Mouse (Mus musculus) right cerebral cortex, postnatal 4 days (tissue): ENCODE results near the gene Hs6st3.

ENCODE experiments used
- DNase-seq: peaks from one replicate; pipeline ENCODE4 v3.0.0-alpha.2; 2022

The Hs6st3 gene

DNA sequence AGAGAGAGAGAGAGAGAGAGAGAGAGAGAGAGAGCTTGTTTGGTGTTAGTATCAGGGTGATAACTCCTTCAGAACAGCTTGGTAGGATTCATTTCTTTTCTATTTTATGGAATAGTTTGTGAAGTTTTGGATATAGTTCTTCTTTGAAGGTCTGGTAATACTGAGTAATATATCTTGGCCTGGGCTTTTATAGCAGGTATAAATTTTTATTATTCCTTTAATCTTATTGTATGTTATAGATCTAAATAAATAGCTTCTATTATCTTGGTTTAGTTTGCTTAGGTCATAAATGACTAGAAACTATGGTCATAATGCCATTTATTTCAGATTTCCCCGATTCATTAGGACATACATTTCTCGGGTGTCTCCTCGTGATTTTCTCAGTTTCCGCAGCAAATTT, 675.8 kb downstream of the Hs6st3 start:
- no peak for DNase-seq

DNA sequence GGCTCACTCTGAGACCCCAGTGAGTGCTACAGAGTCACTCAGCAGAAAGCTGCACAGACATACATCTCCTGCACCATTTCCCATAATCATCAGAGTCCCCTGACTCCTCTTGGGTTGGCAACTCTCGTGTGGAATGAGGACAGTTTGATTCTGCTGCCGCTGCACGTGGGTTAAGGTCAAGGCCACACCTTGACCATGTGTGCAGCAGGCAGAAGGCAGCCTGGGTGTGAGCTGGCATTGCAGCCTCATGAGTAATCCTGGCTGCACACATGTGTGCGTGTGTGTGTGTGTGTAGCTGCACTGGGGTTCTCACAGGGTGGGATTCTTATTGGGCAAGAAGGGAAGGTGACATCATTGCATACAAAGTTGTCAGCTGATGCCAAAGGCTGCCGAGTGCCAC, 677.5 kb downstream of the Hs6st3 start:
- no peak for DNase-seq

DNA sequence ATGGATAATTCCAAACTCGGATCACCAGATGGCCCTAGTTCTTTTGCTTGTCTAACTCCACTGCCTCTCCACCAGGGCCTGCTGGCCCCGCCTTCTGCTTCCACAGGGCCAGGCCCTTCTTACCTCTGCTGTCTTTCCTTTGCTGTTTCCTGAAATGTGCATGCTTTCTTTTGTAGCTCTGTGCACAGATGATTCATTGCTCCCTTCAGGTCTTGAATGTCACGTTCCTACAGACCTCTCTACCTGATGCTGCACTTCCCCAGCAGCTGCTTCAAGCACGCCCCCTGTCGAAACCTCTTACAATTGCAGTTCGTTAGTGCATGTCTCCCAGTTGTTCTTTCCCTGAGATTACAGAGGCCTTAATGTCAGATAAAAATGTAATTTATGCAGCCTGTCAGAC, 682.4 kb downstream of the Hs6st3 start:
- no peak for DNase-seq

DNA sequence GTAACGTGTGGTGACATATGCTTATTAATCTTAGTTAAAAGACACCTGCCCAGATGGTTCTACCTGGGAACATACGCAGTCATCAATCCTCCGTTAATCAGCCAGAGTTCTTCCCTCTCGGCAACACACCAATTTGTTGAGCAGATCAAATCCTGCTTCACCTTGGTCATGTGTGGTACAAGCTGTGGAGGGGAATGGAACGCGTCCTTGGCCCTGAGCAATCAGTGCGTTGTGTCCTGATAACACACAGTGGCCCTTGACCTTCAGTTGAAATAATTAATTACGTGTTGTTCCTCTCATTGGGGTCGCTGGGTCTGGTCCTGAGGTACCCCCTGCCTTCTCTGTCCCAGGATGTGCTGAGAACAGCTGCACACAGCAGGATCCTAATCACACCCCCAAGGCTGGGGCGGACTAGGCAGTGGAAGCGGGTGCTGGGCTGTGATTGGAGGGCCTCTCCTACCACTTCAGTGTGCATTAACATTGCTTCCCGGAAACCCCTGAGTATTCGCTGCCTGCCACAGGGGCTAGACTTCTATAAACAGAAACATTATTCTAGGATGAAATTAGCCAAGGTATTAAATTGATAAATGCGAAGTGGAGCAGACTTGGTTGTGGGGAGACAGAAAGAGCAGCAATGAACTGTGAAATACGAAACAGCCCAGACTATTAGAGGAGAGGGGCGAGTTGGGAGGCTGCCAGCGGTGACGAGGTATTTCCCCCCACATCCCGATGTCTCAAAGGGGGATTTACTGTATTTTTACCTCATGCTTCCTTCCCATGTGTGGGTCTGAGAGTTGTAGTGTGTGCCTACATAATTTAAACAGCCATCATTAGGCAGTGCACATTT, 693.2 kb downstream of the Hs6st3 start:
- DNase-seq = no peak

DNA sequence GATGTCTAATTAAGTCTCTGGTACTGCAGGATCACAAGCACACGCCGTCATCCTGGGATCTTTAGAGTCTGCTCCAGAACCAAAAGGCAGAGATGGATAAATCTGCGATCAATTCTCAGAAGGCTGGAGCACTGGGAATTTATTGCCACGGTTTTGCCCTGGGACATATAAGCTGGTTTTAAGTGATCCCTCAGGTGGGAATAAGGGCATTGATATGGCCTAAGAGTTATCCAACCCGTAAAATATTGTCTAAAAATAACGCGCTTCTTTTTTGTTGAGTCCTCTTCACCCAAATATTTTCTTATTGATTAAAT, 693.8 kb downstream of the Hs6st3 start:
- no peak for DNase-seq

- no peak for DNase-seq
Observed at GRCm38 (mm10) chr14:119832940-119833339, 694.8 kb downstream of the Hs6st3 start.

DNA sequence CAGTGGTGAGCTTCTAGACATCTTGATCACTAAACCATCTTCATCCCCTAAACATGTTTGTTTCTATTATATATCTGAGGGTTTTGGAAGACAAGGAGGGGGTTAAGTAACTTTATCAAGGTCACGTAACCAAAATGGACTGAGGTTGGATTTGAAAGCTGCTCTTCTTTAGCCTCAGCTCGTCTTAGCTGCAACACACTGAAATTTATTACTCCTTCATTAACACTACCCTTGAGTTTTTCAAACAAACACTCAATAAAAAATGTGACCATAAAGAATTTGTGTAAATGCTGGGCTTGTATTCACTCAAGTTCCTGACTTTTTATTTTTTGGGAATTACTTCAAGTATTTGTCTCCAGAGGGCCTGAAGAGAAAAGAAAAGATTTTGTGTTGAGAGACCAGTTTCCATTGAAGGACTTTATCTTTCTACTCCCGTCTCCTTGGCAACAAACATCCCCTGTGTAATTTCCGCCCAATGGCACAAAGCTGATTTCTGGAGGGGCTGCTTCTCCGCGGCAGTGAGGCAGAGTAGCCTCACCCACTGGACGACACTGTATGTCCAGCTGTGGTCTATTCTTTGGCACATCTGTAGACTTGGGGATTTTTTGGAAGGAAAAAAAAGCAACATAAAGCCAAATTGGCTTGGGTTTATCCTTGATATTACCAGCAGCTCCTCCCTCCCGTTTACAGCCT, 696.0 kb downstream of the Hs6st3 start:
- DNase-seq = no peak

DNA sequence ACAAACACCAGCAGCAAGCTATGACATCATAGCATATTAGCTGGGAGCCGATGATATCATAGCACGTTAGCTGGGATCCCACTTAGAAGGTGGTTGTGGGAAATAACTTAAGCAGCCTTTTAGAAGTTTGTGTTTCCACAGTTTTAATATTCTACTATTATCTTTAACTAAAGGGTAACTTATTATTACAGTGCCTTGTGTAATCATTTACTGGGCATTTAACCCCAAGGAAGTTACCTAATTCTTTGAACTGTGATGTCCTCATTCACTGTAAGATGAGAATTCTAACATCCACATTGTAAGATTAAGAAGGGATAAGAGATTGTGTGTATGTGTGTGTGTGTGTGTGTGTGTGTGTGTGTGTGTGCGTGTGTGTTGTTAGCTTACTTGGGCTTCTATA, 697.9 kb downstream of the Hs6st3 start:
- no peak for DNase-seq

DNA sequence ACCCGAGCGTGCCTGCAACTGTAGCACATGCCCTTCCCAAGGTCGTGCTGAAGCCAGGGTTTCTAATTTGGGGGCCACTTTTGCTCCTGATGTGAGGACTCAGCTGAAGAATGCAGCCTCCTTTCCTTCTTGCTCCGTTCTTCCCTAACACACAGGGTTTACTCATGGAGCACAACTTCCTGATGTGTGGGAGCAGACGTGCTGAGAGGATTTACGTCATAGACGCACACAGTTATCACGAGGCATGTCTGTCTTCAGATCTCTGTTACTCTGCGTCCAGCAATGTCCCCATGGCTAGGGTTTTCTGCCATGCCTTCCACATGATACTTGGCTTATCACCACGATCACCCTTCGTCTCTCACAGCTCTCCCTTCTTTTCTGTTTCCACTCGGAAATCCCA, 709.4 kb downstream of the Hs6st3 start:
- DNase-seq = no peak

DNA sequence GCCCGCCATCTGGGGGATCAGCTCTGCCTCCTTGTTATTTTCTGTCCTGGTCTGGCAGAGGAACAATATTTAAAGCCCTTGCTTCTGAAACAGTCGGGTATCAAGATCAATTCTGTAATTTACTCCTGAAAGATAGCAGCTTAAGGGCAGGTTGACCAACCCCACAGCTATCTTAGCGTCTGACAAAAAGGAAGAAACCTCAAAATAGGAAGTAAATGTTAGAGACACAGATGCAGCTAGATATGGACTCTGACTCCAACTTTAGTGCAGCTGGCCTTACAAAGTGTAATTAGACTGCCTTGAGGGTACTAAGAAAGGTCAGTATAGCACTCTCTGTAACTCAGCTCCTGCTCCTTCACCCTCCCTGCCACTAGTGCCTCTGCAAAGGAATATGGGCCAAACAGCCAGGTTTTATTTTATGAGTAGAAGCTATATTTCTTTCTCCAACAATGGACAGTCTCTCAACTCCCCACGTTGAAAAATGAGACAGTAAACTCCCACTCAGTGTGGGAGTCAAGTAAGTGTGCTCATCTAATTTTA, 710.7 kb downstream of the Hs6st3 start:
- DNase-seq = no peak

DNA sequence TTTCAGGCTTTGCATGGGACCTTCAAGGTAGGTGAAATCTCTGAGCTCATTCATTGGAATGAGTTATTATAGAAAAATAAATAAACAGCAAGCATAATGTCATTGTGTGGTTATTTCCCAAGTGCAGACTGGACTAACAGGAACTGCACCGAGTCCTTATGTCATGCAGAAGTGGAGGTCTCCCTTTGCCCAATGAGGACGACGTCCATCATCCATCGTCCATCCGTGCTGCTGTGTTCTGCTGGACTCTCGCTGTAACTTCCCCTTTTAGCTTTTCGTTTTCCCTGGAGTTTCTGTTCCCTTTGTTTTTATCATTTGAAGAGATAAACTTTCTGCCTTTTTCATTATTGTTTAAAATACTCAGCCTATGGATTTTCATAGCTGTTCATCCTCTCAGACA, 711.2 kb downstream of the Hs6st3 start:
- DNase-seq = no peak

GRCm38 (mm10) chr14:119852139-119852538, 714.0 kb downstream of the Hs6st3 start:
- DNase-seq = no peak

- DNase-seq = peak; percentile 34
Observed at GRCm38 (mm10) chr14:119857338-119858291, 719.5 kb downstream of the Hs6st3 start.

- no peak for DNase-seq
Observed at GRCm38 (mm10) chr14:119873617-119874016, 735.5 kb downstream of the Hs6st3 start.

DNA sequence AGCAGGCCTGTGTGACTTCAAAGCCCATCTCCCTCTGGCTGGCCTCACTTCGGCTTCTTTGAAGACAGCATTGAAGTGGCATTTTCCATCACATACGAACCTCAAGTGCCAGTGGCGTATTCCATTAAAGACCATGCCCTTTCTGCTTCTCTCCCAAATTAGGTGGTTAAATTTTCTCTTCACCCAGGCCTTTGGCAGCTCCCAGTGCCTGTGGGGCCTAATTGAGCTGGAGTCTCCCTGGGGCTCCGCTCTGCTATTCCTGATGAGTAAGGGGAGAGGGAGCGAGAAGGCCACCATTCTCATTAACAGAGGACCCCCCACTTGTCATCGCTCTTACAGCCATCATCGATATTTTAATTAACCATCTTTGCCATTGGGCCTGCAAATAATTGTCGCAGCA, 754.8 kb downstream of the Hs6st3 start:
- DNase-seq = no peak

GRCm38 (mm10) chr14:119895097-119895496, 757.0 kb downstream of the Hs6st3 start:
- DNase-seq = no peak

DNA sequence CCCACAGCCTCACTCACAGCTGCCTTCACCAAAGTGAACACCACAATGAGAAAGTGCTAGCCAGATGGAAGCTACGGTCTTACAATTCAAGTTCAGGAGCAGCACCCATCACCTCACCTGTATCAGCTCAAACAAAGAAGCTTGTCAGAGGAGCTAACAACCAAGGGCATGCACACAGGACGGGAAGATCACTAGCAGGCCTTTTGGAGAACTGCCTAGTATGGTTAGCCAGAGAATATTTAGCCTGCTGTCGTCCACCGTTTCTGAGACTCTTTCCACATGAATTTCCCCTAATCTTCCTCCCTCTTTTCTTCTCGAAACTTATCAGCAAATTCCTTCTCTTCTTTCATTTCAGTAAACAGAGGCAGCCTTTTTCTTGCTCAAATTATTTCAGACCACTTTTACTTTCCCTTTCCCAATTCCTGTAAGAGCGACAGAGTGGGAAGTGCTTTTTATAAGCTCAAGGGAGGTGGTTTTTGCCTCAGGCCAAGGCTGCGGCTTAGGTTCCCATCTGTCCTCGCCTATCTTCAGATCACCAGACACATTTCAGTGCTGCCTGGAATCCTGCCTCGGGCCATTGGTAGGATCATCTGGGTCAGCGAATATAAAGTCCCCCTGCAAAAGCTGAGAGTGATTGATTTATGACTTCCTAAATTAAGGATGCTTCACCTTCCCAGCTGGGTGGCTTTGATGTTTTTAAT, 757.8 kb downstream of the Hs6st3 start:
- no peak for DNase-seq

- no peak for DNase-seq
Observed at GRCm38 (mm10) chr14:119902486-119902885, 764.3 kb downstream of the Hs6st3 start.

DNA sequence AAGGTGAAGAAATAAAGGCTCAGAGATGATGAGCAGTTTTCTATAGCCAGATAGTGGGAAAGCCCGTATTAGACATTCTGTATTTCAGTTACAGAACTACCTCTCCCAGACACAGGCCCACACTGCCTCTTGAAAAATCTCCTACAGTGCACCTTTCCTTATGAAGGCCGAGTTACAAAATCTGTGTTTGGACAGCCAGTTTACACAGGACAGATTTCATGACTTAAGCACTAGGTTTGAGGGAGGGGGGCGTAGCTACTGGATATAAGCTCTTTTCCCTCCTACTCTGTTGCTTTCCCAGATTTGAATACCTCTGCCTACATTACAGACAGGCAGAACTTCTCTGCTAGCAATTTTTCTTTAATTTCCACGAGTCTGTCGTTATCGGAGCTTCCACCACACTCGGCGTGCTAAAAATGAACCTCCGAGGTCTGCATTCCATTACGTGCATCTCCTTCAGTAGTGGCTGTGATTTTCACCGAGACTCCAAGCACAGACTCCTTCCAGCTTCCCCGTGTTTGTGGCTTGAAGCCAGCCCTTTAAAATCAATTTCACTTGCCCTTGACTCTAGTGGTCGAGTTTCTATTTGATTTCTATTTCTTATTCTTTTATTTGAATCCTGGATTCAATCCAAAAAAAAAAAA, 770.0 kb downstream of the Hs6st3 start:
- DNase-seq = no peak

- no peak for DNase-seq
Observed at GRCm38 (mm10) chr14:119914508-119914907, 776.4 kb downstream of the Hs6st3 start.

DNA sequence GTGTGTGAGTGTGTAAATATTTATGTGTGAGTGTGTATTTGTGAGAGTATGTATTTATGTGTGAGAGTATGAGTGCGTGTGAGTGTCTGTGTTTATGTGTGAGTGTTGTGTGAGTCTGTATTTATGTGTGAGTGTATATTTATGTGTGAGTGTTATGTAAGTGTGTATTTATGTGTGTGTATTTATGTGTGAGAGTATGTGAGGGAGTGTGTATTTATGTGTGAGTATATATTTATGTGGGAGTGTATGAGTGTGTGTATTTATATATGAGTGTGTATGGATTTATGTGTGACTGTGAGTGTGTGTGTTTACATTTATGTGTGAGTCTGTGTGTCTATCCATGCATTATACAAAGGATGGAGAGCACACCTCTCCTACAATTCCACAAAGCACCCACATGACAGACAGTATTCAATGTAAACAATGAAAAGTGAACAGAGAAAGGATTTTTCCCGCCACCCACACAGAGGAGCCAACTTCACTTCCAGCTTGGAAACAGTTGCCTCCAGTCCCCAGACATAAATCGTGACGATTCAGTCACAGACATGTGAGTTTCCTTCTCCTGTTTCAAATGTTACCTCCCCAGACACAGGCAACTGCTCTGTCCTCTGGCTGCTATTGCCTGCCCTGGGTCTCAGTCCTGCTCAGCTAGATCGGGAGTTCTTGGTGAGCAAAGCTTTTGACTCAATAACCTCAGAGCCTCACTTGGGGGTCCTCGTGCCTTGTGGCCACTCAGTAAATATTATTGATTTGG, 780.3 kb downstream of the Hs6st3 start:
- no peak for DNase-seq
